Mouse (Mus musculus): ENCODE measurements at regions not wholly inside any gene's neighbourhood (a gene's known extent, or its start where the extent isn't known, plus 50 kb on each side); places are given as distances from the start of the nearest gene placed in this dataset.

DNA sequence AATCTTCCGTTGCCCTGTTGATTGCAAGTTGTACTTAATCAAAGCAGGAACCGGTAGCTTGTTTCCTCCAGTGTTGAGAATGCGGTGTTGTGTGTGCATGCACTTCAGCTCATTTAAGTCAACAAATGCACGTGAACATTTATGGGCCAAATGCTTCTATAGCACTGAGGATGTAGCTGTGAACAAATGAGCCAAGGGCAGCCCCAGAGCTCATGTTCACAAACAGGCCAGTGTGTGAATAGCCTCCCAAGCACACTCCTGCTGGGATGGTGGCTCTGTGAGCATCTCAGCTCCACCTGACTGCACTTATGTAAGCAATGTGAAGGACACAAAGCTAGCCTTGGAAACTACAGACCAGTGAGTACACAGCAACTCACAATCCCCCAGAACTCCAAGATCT, 183.9 kb upstream of the Sox2 start:
- no peak for DNase-seq (ENCODE audit: low read depth, low spot score)

DNA sequence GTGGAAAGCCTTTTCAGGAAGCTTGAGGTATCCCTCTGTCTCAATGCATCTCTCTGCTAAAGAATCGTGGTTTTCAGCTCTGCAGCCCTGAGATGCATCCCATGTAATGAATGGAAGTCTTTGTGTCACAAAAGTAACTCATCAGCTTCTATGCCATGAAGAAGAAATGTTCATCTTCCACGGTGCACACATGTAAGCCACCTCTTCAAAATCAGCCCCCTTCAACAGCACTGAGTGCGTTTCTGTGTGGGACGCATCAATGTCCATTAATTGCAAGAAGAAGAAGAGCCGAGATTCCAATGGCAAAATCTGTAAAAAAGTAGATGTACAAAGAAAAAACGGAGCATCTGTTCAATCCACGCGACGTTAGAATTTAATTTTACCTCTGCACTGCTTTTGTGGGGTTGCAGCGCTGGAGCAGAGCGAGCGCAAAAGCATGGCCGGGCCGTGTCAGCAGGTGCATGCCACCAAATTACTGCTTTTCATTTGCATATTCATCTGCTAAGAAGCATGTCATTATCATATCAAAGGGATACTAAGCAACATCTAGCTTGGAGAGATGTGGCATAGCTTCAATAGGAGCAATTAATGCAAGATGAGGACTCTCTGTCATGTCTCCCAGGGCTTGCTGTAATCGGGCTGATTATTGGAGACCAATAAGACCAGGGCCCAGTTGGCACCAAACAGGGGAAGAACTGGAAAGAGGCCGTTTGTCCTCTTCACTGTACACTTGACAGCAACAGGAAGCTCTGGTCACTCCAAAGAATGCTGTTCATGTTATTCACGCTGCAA, 185.0 kb upstream of the Sox2 start:
- peak; percentile 28 for DNase-seq (ENCODE audit: low read depth, low spot score)

DNA sequence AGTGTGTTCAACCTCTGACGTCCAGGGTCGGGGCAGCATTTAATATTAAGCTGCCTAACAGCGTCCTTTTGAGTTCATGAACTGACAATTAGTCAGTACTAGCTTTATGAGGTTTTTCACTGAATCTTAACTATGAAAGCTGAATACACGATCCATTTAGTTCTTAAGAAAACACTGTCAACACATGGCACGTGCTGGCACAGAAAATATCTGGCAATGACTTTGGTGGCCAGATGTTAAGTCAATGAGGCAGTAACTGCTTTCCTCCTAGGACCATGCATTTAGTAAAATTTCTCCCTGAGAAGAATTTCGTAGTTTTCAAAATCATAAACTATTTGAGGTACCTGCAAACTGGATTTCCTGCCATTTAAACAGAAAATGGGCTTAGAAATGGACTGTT, 191.4 kb upstream of the Sox2 start:
- no peak for DNase-seq (ENCODE audit: low read depth, low spot score)

DNA sequence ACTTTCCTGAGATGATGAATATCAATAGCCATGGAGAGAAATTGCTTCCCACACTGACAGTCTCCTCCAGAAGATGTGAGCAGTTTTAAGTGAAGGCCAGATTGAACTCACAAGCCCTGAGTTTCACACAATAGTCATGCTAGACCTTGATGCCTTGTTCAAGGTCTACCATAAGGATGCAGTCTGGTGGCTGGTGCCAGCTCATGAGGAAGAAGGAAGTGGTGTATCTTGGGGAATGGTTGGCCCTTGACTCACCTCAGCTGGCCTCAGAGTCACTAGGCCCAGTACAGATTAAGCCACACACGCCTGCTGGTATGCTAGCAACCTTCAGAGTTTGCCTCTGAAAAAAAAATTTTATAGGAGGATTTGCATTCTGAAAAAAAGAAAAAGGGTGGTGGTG, 192.4 kb upstream of the Sox2 start:
- DNase-seq (ENCODE audit: low read depth, low spot score): no peak

DNA sequence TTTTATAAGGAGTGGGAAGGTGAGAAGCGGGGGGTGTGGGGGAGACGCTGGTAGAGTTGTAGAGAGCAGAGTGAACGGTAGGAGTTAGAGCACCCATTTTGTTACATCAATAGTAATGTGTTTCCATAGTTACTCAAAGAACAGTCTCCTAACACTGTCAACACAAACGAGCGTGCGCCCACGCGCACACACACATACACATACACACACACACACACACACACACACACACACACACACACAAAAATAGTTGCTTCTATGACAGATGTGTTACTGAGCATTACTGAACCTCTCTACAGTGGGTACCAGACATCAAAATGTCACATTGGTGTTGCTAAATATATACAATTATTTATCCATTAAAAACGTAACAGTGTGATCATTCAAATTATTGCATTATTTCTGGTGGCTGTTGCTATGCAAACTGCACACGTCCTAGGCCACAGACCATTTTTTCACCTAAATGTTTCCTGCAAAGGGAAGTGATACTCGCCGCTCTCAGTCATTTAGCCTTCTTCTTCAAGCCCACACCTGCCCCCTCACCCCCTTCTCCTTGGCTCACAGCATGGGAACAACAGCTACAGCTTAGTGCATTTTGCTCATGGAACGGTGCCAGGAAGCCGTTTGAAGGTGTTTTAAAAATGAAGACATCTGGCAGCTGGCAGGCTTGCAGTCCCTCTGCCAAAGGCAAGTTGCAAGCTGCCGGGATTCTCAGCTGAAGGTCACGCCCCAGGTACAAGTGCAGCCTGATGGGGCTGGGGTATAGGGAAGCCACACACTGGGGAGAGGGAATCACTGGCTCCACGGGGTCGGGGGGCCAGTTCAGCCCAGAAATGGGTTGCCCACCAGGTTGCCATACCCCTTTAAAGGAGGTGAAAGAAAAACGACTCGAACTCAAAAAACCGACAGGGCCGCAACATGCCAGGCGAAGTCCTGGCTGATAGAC, 193.4 kb upstream of the Sox2 start:
- DNase-seq (ENCODE audit: low read depth, low spot score): peak; percentile 65

DNA sequence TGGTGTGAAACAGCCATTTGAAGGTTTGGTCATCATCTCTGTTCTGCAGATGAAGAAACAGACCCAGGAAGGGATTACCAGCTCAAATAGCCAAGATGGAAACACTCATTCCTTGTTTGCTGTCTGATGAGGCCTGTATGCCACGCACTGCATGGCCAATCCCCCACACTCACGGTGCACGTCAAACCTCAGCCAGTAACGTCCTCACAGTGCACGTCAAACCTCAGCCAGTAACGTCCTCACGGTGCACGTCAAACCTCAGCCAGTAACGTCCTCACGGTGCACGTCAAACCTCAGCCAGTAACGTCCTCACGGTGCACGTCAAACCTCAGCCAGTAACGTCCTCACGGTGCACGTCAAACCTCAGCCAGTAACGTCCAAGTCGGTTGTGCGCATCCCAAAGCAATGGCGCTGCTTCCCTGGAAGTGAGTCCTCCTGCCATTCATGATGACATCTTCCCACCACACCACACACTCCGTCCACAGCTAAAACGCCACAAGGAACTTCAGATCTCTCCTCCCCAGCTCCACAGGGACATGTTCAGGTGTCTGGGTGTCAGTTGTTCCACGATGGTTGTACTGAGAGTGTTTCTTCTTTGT, 196.1 kb upstream of the Sox2 start:
- no peak for DNase-seq (ENCODE audit: low read depth, low spot score)

DNA sequence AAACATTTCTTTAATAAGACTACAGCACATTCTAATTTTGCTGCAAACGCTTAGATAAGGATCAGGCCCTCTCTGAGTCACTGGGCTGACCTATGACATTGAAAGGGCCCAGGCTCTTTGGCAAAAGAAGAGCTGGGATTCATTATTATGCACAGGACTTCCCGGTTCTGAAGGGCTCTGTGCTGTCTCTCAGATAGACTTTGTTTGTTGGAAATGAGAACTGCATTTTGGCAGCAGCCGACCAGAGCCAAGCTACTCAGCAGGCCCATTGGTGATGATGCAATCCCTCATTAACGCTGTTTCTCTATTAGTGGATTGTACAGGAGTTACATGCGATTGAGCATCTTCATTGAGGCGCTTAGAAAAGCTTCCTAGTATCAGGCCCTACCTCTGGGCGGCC, 204.9 kb upstream of the Sox2 start:
- peak; percentile 92 for DNase-seq (ENCODE audit: low read depth, low spot score)

DNA sequence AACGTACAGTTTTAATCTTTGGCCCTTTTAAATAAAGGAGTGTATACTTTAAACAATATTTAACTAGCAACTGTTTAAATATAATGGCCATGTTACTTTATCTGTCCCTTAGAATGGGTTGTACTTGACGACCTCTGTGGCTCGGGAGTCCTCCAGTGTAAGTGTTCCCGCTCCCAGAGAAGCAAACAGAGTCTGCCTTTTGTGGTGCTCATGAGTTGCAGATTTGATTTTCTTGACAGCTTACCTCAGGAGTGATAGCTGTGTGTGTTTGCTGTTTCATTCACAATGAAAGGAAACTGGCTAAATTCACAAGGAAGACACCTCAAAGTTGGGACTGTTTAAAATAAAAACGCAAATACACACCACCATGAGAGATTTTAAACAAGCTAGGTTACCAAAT, 205.4 kb upstream of the Sox2 start:
- DNase-seq (ENCODE audit: low read depth, low spot score): no peak

DNA sequence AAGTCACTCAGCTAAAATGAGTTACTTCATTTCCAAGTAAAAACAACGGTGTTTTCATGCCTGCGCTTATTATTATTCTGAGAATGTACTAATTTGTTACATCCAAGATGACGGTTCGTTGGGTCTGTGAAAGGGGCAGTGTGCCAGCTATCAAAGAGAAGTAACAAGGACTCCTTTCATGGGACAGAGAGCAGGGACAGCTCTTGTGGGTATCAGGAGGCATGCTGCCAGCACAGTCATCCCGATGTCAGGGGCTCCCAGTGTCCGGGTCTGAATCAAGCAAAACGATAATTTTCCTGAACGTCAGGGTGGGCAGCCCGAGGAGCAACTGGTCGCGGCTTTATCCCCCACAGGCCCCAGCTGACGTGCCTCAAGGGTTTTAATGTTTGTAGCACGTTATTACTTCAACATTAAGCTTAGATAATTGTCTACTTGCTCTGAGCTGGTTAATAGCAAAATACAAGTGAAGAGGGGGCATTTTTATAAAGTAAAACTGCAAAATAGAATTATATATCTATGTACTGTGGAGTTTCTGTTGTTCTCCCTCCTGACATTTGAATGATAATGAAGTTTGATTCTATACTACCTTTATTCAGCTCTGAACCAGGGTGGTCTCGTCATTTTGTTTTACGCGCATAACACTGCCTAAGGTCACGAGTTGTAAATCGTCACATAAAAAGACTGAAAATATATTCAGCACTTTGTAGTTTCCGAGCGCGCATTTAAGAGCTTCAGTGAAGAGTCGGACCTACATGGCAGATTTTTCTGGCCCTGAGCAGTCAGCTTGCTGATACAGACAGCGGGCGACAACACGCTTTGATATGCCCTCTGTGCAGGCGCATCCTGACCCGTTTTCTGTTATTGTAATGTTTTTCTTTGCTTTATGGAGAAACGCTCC, 206.2 kb upstream of the Sox2 start:
- DNase-seq (ENCODE audit: low read depth, low spot score): peak; percentile 93

DNA sequence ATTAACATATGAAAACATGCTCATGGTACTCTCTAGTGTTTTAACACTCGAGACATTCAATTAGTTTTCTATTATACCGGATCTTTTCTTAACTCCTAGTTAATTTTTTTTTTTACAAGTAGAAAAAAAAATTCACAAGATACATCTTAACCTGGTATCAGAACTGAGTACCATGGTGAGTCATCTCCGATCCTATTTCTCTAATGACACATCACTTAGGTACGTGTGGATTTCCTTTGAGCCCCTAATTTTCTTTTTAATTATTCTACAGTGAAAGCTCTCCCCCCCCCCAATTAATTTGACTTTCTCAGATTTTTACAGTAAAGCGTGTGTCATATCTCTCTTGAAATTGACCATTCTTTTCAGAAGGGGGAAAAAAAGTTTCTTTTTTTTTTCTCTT, 206.9 kb upstream of the Sox2 start:
- no peak for DNase-seq (ENCODE audit: low read depth, low spot score)

DNA sequence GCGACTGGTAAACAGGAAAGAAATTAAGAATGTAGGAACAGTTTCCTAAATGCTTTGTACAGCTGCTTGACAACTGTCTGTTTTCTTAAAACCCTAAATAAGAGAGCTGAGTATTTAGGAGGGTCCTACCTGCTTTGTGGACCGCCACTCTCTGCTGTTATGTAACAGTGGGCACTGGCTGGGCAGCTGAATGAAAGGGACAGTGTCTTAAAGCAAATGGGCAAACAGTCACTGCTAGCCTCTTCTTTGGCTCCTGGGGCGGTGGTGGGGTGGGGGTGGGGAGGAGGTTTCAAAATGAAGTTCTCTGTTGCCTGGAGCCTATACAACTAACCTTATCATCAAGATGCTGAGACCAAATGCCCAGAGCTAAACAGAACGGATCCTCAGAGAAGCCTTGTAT, 208.4 kb upstream of the Sox2 start:
- no peak for DNase-seq (ENCODE audit: low read depth, low spot score)

DNA sequence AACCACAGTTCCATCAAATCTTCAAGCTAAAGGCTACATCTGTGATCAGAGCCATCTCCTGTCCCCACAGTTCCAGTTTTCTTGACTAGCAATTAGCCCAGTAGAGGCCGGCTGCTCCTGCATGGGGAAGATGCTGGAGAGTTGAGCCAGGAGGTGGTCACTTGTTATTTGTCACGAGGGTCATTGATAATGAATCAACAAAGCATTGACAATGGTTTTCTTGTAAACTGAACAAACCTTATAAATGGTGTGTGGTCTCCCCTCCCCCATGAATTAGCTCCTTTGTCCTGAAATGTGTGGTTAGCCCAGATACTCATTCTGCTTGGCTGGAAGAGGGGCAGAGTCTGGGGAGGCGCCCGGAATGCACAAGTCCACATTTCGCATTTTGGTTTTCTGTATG, 208.9 kb upstream of the Sox2 start:
- DNase-seq (ENCODE audit: low read depth, low spot score): peak; percentile 94

DNA sequence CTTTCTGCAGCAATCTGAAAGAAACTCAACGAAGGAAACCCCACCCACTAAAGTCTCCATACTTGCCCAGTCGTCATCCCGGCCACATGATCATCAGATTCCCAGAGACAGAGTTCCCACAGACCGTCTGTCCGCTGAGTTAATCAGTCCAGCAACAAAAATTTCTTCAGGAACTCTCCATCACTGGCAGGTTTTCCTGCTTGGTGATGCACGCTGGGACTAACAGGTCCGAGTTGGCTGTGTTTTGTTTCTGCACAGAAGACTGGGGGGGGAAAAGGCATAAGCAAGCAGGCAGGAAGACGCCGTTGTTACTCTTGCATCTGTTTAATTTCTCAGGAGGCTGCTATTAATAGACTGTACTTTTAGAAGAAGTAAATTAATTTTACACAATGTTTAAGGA, 215.3 kb upstream of the Sox2 start:
- peak; percentile 53 for DNase-seq (ENCODE audit: low read depth, low spot score)

DNA sequence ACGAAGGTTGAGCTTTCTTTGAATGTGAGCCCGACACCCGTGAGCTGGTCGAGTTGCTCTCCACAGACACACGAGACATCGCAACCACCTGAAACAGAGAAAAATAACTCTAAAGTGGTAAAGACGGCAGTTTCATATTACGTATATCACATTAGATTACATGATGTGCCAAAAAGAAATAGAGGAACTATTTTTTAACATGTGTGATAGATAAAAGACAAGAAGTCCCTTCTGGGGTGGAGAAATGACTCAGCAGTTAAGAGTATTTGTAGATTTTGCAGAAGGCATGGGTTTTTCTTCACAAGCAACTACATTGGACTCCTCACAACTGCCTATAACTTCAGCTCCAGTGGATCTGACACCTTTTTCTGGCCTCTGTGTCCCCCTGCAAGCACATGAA, 222.2 kb upstream of the Sox2 start:
- DNase-seq (ENCODE audit: low read depth, low spot score): no peak

DNA sequence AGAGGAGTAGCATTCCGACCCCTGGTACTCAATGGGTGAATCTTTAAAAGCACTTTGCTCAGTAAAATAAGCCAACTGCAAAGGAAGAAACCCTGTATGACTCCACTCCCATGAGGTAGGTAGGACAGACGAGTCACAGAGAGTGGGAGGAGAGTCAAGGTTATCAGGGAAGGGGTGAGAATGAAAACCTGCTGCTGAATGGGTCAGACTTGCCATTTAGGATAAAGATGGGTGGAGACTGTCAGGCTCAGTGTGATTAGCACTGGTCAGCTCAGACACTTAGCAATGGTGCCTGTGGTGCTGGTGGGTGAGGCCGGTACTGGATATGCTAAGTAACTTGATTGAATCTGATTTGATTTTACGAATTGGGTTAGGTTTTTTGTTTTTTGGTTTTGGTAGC, 222.7 kb upstream of the Sox2 start:
- DNase-seq (ENCODE audit: low read depth, low spot score): no peak

DNA sequence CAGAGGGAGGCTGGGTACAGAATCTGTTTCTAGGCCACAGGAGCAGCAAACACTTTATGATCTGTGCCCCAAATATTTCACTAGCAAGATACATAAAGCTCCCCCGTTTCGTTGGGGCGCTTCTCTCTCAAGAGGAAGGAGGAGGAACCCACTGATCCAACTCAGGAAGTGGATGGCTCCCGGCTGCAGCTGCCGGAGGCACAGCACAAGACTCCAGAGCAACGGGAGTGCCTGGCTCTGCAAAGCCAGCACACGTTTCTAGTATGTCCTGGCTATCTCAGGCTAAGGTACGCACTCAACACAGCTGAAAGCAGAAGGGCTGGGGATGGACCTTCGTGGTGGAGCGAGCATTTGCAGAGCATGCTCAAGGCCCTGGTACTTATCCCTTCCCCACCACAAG, 223.2 kb upstream of the Sox2 start:
- DNase-seq (ENCODE audit: low read depth, low spot score): peak; percentile 24

DNA sequence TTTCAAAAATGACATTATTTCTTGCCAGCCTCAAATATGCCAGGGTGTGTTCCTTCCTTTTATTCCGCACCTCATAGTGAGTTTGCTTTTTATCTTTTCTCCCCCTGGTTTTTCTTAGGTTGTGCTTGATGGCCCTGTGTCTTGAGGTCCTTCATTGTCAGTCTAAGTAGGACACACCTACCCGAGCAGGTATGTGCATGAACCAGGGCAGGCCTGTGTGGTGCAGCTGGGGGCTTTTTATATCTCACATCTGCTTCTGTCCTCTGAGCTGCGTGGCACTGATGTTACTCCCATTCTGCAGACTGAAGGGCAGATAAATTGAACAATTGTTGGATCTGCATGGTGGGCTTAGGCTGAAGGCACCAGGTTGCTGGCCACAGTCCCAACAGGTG, 238.3 kb upstream of the Sox2 start:
- no peak for DNase-seq (ENCODE audit: low read depth, low spot score)

DNA sequence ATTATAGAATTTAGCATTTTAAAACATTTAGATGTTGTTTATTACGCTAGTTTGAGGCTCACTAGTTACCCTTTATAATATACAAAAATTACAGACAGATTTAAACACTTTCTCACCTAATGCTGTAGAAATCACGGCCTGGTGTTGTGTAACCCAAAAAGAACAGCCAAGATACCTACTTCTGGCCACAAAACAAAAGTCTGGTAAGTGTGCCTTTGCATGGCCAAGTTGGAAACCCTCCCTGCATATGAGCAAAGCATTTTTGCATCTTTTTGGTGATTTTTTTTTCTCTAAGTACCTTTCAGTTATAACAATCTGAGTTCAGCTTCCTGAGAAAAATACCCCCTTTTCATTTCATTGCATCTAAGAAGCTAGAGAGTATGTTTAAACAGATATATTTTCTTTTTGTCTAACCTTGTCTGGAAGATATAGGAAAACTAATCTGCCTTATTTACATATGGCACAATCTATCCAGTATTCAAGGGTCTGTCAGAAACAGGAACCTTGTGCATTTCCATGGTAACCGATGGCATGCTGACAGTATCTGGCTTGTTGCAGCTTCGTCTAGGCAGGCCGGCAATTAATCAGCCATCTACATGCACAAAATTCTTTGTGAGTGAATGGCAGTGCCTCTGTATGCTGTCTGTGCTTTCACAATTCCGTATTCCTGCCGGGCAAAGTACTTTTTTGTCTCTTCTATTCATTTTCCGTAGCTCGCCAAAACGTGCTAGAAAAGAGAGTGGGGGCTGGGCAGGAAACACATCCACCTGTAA, 238.9 kb upstream of the Sox2 start:
- DNase-seq (ENCODE audit: low read depth, low spot score): peak; percentile 53

DNA sequence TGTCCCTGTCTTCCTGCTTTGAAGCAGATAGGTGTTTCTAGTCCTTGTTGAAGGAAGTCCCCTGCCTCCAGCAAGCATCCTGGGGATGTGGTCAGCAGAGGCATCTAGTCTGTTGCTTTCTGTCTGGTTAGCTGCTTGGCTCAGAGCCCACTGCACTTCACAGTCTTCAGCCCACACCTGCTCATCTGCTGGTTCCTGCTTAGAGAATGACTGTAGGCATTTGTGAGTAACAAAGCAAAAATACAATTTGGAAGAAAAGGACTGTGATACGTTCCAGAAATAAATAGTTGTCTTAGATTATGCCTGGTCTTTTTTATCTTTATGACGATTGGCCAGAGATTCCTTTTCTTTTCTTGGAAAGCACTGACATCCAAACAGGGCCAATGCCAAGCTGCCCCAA, 246.6 kb upstream of the Sox2 start:
- DNase-seq (ENCODE audit: low read depth, low spot score): peak; percentile 55

DNA sequence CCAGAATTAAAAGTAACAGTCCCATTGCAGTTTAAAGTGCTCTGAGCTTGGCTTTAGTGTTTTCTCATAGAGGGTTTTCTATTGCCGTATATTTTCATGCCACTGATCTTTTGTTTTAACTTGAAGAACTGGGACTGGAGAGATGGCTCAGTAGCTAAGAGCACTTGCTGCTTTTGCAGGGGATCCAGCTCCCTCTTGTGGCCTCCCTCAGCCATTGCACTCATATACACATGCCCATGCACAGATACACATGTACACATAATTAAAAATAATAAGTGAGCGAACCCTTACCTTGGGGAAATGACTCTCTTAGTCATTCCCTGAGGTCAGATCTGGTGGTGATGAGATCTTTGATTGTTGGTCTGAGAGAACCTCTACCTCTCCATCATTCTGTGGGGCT, 258.9 kb upstream of the Sox2 start:
- no peak for DNase-seq (ENCODE audit: low read depth, low spot score)
